Comparison of ENCODE assay signal across 26 mouse cellular contexts in the genomic region with DNA sequence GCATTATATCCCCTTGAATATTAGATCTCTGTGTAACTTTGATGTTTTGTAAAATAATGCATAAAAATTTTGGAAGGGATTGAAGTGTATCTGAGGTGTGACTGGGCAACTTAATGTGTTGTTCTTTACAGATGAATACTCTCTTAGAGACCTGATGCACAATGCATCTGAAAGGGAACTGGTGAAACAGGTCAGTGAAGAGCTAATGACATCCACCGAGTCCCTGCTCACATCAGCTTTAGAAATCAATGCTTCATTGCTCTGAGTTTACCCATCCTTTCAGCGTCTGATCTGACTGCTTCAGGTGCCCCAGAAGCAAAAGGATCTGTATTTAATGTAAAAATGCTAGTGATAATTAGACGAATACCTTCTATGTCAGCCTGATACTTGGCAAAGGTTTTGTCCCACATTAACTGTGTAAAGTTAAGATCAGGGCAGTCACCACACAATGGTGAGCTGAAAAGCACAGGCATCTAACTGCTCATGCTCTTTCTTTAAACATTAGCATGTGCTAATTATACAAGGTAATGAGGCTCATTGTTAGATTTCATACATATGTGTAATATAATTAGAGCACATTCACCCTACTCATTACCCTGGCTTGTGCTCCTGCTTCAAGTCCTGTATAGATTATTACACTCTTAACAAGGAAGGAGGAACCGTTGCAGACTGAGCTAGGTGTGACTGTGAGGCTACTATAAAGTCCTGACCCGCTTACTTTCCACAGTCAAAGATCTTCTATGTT.
DNase-seq lines count a peak whose midpoint lies in the region; ATAC-seq and TF ChIP-seq lines count a peak whose summit lies in the region.
"Had no signal": no experiment of that assay in that cellular context is flagged by ENCODE, and none has a peak within 500 bp of the region (broad histone marks: within the 10 kb centered on the region; RNA-seq: fewer than 3 reads in every experiment).

No protein-coding gene starts in this region.

- no peak overlapping the region for H3K9ac ChIP-seq in heart, adult 2 months (ENCODE audit: low read depth, low read length)
- H3K9ac ChIP-seq in forebrain, embryonic 14.5 days (ENCODE audit: low read length): no peak overlapping the region
- no peak overlapping the region for H3K9ac ChIP-seq in forebrain, postnatal 0 days
- H3K9ac ChIP-seq: heart, embryonic 12.5 days; heart, embryonic 15.5 days; hindbrain, embryonic 13.5 days; intestine, embryonic 15.5 days had no signal

- H3K27me3 ChIP-seq in heart, adult 2 months (ENCODE audit: control insufficient read depth, insufficient read depth, low read length): no peaks in the 10 kb centered on the region
- no peaks in the 10 kb centered on the region for H3K27me3 ChIP-seq in forebrain, embryonic 14.5 days (replicated peaks; ENCODE audit: control insufficient read depth, insufficient read depth, low read length)
- H3K27me3 ChIP-seq in forebrain, postnatal 0 days (ENCODE audit: insufficient read depth, low read length): no peaks in the 10 kb centered on the region
- H3K27me3 ChIP-seq: CH12.LX; heart, embryonic 12.5 days; heart, embryonic 15.5 days; hindbrain, embryonic 13.5 days; intestine, embryonic 15.5 days; Patski had no signal

- ATAC-seq in forebrain, embryonic 14.5 days: peak; percentile 82
- ATAC-seq in forebrain, postnatal 0 days: peak; percentile 16; the same call in 1 of the 2 replicates
- no peak for ATAC-seq in cerebellum, adult (ENCODE audit: insufficient number of reproducible peaks, low FRiP score, low TSS enrichment)
- ATAC-seq: hindbrain, embryonic 16.5 days; intestine, embryonic 15.5 days; Patski had no signal

- TF ChIP-seq CTCF in heart, adult 2 months (IDR thresholded peaks at IDR 0.05): no peak
- no peak for TF ChIP-seq CTCF in forebrain, postnatal 0 days (IDR thresholded peaks at IDR 0.05; ENCODE audit: low read depth)

- WGBS in heart, adult 2 months: 73% methylated on average over 5 of the region's 5 CpGs
- 25% methylated on average over 5 of the region's 5 CpGs for WGBS in forebrain, embryonic 14.5 days
- 33% methylated on average over 5 of the region's 5 CpGs for WGBS in forebrain, postnatal 0 days

- H3K4me2 ChIP-seq in forebrain, embryonic 14.5 days (ENCODE audit: low read length): no peak overlapping the region
- H3K4me2 ChIP-seq in forebrain, postnatal 0 days (ENCODE audit: low read depth): no peak overlapping the region
- H3K4me2 ChIP-seq: heart, embryonic 12.5 days; heart, embryonic 15.5 days; hindbrain, embryonic 13.5 days; intestine, embryonic 15.5 days had no signal

- intact Hi-C loops in heart, adult 2 months (cut with DNase I): no loop called here

- no peak overlapping the region for H3K4me3 ChIP-seq in heart, adult 2 months
- H3K4me3 ChIP-seq in forebrain, embryonic 14.5 days (ENCODE audit: low read depth, low read length): no peak overlapping the region
- no peak overlapping the region for H3K4me3 ChIP-seq in forebrain, postnatal 0 days (ENCODE audit: low read depth, low read length)
- H3K4me3 ChIP-seq: heart, embryonic 12.5 days; heart, embryonic 15.5 days; hindbrain, embryonic 10.5 days; hindbrain, embryonic 13.5 days; intestine, embryonic 15.5 days had no signal

- TF ChIP-seq POLR2A in heart, adult 2 months (IDR thresholded peaks at IDR 0.05; ENCODE audit: insufficient read depth, low read depth, low read length): no peak

- H3K27ac ChIP-seq in heart, adult 2 months: no peak overlapping the region
- H3K27ac ChIP-seq in forebrain, embryonic 14.5 days (ENCODE audit: low read depth, low read length): no peak overlapping the region
- no peak overlapping the region for H3K27ac ChIP-seq in forebrain, postnatal 0 days (ENCODE audit: low read depth, low read length)
- H3K27ac ChIP-seq: heart, embryonic 15.5 days; hindbrain, embryonic 10.5 days; hindbrain, embryonic 13.5 days; intestine, embryonic 15.5 days had no signal

- TF ChIP-seq EP300 in heart, adult 2 months (IDR thresholded peaks at IDR 0.05; ENCODE audit: insufficient read depth, low read depth, low read length): no peak

- H3K36me3 ChIP-seq in heart, adult 2 months (ENCODE audit: control insufficient read depth, insufficient read depth, low read length): no peaks in the 10 kb centered on the region
- H3K36me3 ChIP-seq in forebrain, embryonic 14.5 days (ENCODE audit: control insufficient read depth, insufficient read depth, low read length): no peaks in the 10 kb centered on the region
- H3K36me3 ChIP-seq in forebrain, postnatal 0 days (ENCODE audit: insufficient read depth): no peaks in the 10 kb centered on the region
- H3K36me3 ChIP-seq: G1E; heart, embryonic 12.5 days; heart, embryonic 15.5 days; hindbrain, embryonic 10.5 days; hindbrain, embryonic 13.5 days; intestine, embryonic 15.5 days had no signal

- peak; percentile 46 for DNase-seq in heart, adult 11 months
- DNase-seq in heart, adult 2 months: no peak
- DNase-seq in forebrain, embryonic 14.5 days (ENCODE audit: low spot score): peak; percentile 61
- no peak for DNase-seq in forebrain, postnatal 0 days
- DNase-seq in spleen, adult 12 weeks (ENCODE audit: low spot score): no peak
- DNase-seq: adrenal gland, adult 2 months; adrenal gland, postnatal 14 days; B cell, adult 2 months; cerebellum, adult 18-20 months; cerebellum, adult 9-10 months; gastrocnemius, postnatal 10 days; gastrocnemius, postnatal 36 days; heart, postnatal 10 days; heart, postnatal 36 days; kidney, adult 11 months; kidney, adult 8-10 months had no signal

- no peaks in the 10 kb centered on the region for H3K79me2 ChIP-seq in heart, adult 2 months (replicated peaks; ENCODE audit: control insufficient read depth, insufficient read depth, low read length)

- H3K4me1 ChIP-seq in heart, adult 2 months (ENCODE audit: control insufficient read depth, insufficient read depth, low read length): no peaks in the 10 kb centered on the region
- H3K4me1 ChIP-seq in forebrain, embryonic 14.5 days (ENCODE audit: control insufficient read depth, insufficient read depth, low read length): 0 out of 2 replicates have a peak, but pooled peaks cover 3% of the 10 kb centered on the region
- no peaks in the 10 kb centered on the region for H3K4me1 ChIP-seq in forebrain, postnatal 0 days (ENCODE audit: insufficient read depth)
- H3K4me1 ChIP-seq: heart, embryonic 15.5 days; hindbrain, embryonic 10.5 days; hindbrain, embryonic 13.5 days; intestine, embryonic 15.5 days had no signal

- no peaks in the 10 kb centered on the region for H3K9me3 ChIP-seq in forebrain, embryonic 14.5 days (replicated peaks; ENCODE audit: control insufficient read depth, low read length)
- H3K9me3 ChIP-seq in forebrain, postnatal 0 days (ENCODE audit: low read length): no peaks in the 10 kb centered on the region
- H3K9me3 ChIP-seq: heart, embryonic 12.5 days; heart, embryonic 15.5 days; hindbrain, embryonic 10.5 days; hindbrain, embryonic 13.5 days; intestine, embryonic 15.5 days had no signal

Comparison
In these comparisons a context has a peak if more than half of its experiments do, and no peak if none do; other contexts are left out.
1. DNase-seq: peak in heart, adult 11 months (single experiment) and forebrain, embryonic 14.5 days (single experiment); none in heart, adult 2 months (0 of 2), forebrain, postnatal 0 days (single experiment) and spleen, adult 12 weeks (single experiment).